Comparison of ENCODE assay signal across 8 mouse cellular contexts in the genomic region with DNA sequence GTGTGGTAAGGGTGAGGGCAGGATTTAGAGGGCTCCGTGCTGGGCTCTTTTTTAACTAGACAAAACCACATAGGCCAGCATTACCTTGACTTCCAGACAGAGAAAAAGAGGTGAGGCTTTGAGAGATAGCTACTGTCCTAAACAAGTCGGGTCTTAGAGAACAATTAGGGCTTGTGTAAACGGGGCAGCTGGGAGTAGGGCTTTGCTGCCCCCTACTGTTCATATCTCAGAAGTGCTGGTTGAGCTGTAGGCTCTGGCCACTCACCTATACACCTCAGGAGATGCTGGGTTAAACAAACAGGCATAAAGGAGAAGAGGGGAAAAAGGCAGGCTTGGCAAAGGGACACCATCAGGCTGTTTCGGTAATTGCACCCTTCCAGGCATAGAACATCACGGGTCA. TPM values are rescaled to one million over a fixed set of nuclear protein-coding genes. Genes with fewer than 3 reads are reported as not detected.
DNase-seq lines count a peak whose midpoint lies in the region; ATAC-seq and TF ChIP-seq lines count a peak whose summit lies in the region.

No protein-coding gene starts in this region.

- peak; percentile 74 for DNase-seq in adrenal gland, postnatal 14 days
- peak; percentile 81 for DNase-seq in embryonic facial prominence, embryonic 11.5 days (ENCODE audit: low spot score)
- DNase-seq in heart, postnatal 4 days: peak; percentile 73
- peak; percentile 62 to 84 for DNase-seq in layer of hippocampus, adult 18-20 months (ENCODE audit: low spot score in 2 of 2)
- peak; percentile 43 for DNase-seq in retina, adult 2 months (ENCODE audit: low read depth, low spot score)

- TF ChIP-seq POLR2A in ES-Bruce4 (IDR thresholded peaks at IDR 0.05; ENCODE audit: insufficient read depth, low read length): no peak

- H3K4me2 ChIP-seq in embryonic facial prominence, embryonic 11.5 days (ENCODE audit: low read depth, low read length): no peak overlapping the region
- H3K4me2 ChIP-seq in lung, embryonic 15.5 days: no peak overlapping the region

- no peaks in the 10 kb centered on the region for H3K9me3 ChIP-seq in ES-Bruce4 (replicated peaks; ENCODE audit: control insufficient read depth, insufficient read depth, low read length, poor library complexity, severe bottlenecking)
- no peaks in the 10 kb centered on the region for H3K9me3 ChIP-seq in embryonic facial prominence, embryonic 11.5 days (replicated peaks; ENCODE audit: control insufficient read depth, low read length)
- H3K9me3 ChIP-seq in lung, embryonic 15.5 days: no peaks in the 10 kb centered on the region

- H3K27me3 ChIP-seq in ES-Bruce4 (ENCODE audit: control insufficient read depth, insufficient read depth, low read length, poor library complexity, severe bottlenecking): no peaks in the 10 kb centered on the region
- no peaks in the 10 kb centered on the region for H3K27me3 ChIP-seq in embryonic facial prominence, embryonic 11.5 days (ENCODE audit: control insufficient read depth, insufficient read depth, low read length)
- H3K27me3 ChIP-seq in lung, embryonic 15.5 days: no peaks in the 10 kb centered on the region

- H3K9ac ChIP-seq in ES-Bruce4 (ENCODE audit: low read depth, poor library complexity, severe bottlenecking): no peak overlapping the region
- no peak overlapping the region for H3K9ac ChIP-seq in embryonic facial prominence, embryonic 11.5 days (replicated peaks; ENCODE audit: low read length)
- no peak overlapping the region for H3K9ac ChIP-seq in lung, embryonic 15.5 days

- H3K4me1 ChIP-seq in ES-Bruce4 (ENCODE audit: control insufficient read depth, insufficient read depth, low read length): peaks cover 3% of the 10 kb centered on the region
- no peaks in the 10 kb centered on the region for H3K4me1 ChIP-seq in embryonic facial prominence, embryonic 11.5 days (ENCODE audit: control insufficient read depth, insufficient read depth, low read length)
- H3K4me1 ChIP-seq in lung, embryonic 15.5 days: peaks cover 10% of the 10 kb centered on the region

- no peaks in the 10 kb centered on the region for H3K36me3 ChIP-seq in ES-Bruce4 (ENCODE audit: control insufficient read depth, insufficient read depth, low read length, poor library complexity, severe bottlenecking)
- no peaks in the 10 kb centered on the region for H3K36me3 ChIP-seq in embryonic facial prominence, embryonic 11.5 days (replicated peaks; ENCODE audit: control insufficient read depth, insufficient read depth, low read depth, low read length)
- H3K36me3 ChIP-seq in lung, embryonic 15.5 days: no peaks in the 10 kb centered on the region

- 7% methylated on average over 5 of the region's 5 CpGs for WGBS in embryonic facial prominence, embryonic 11.5 days
- 7% methylated on average over 5 of the region's 5 CpGs for WGBS in lung, embryonic 15.5 days

- peak; percentile 84 for TF ChIP-seq CTCF in ES-Bruce4 (IDR thresholded peaks at IDR 0.05; ENCODE audit: low read depth, low read length)

- H3K27ac ChIP-seq in ES-Bruce4 (ENCODE audit: insufficient read depth, low read length): no peak overlapping the region
- no peak overlapping the region for H3K27ac ChIP-seq in embryonic facial prominence, embryonic 11.5 days (replicated peaks; ENCODE audit: low read depth, low read length)
- H3K27ac ChIP-seq in lung, embryonic 15.5 days: no peak overlapping the region

- no peak for TF ChIP-seq EP300 in ES-Bruce4 (IDR thresholded peaks at IDR 0.05; ENCODE audit: insufficient read depth, low read depth, low read length)

- ATAC-seq in embryonic facial prominence, embryonic 11.5 days (replicated peaks; ENCODE audit: insufficient number of reproducible peaks, low FRiP score, low TSS enrichment, low read depth): peak; percentile 43; the same call in 1 of the 2 replicates
- ATAC-seq in lung, embryonic 15.5 days (ENCODE audit: borderline replicate concordance, extremely low read depth, low FRiP score, low TSS enrichment): peak; percentile 51
- ATAC-seq in inflammation-experienced regulatory T-cells, adult 6 months: no peak

- no peak overlapping the region for H3K4me3 ChIP-seq in ES-Bruce4 (ENCODE audit: low read depth, low read length)
- H3K4me3 ChIP-seq in embryonic facial prominence, embryonic 11.5 days (ENCODE audit: low read depth, low read length): no peak overlapping the region
- no peak overlapping the region for H3K4me3 ChIP-seq in lung, embryonic 15.5 days

RNA-seq across cellular contexts. Expression of gene Fem1b, which starts 34.3 kb away (rescaled TPM):
- polyA plus RNA-seq in ES-Bruce4 (2011; ENCODE audit: insufficient read depth, insufficient read length, low read depth, missing spikeins): 189 and 201 TPM in 2 replicates
- total RNA-seq in adrenal gland, postnatal 14 days (2021): 38.4 and 38.9 TPM in 2 replicates
- polyA plus RNA-seq in embryonic facial prominence, embryonic 11.5 days (2014; fragmentation: Nextera tagmentation; extraction: Ambion mirVana): 38.4 and 41.1 TPM in 2 replicates
- total RNA-seq in heart, postnatal 4 days (2021): 10 to 100 TPM; 40.3 to 41.6 TPM
- 100 to 1,000 TPM in 1 of 2 experiments, 10 to 100 TPM in 1; 95.5 to 100 TPM for total RNA-seq in layer of hippocampus, adult 18-20 months (2021)
- polyA plus RNA-seq in lung, embryonic 15.5 days (2015; fragmentation: Nextera tagmentation; extraction: Ambion mirVana): 20.8 and 21.7 TPM in 2 replicates
- polyA plus RNA-seq in inflammation-experienced regulatory T-cells, adult 6 months (2017; shearing (Covaris generic)): 1 to 10 TPM; 3.8 to 4.1 (median 4.1) TPM
